Mouse (Mus musculus) bone marrow, adult 2 months (tissue): Measurements from ENCODE around the gene Gm49403. TPM values are rescaled to one million over a fixed set of nuclear protein-coding genes. Genes with fewer than 3 reads are reported as not detected.
A peak's percentile ranks its signal among the peaks of the same experiment; 100 is the strongest.
"Not testable (repeated sequence)": the region's sequence is repeated elsewhere in the genome, so short reads cannot be mapped to it uniquely, and the experiment has no call there.

Experiments used
- H3K27ac ChIP-seq: fragments of 200-500 bp; 2 replicates; pipeline ENCODE4 v1.5.1; 2012; ENCODE audit warnings: low read depth, mild to moderate bottlenecking, control low read depth, inconsistent platforms, low read length; ENCODE audit not compliant: control insufficient read depth, poor library complexity, insufficient read depth
- H3K4me1 ChIP-seq: fragments of 200-500 bp; 2 replicates; pipeline ENCODE4 v1.6.1; 2011; ENCODE audit warnings: low read length; ENCODE audit not compliant: control insufficient read depth, insufficient read depth
- H3K4me3 ChIP-seq: fragments of 200-500 bp; replicated peaks from 2 replicates; pipeline ENCODE3; 2011; ENCODE audit warnings: mild to moderate bottlenecking, low read depth, low read length, control low read depth; ENCODE audit not compliant: control insufficient read depth
- CTCF ChIP-seq: fragments of 200-500 bp; IDR thresholded peaks from 2 replicates; pipeline ENCODE4 v1.5.1; 2011; ENCODE audit warnings: low read length, control low read depth; ENCODE audit not compliant: control insufficient read depth, insufficient read depth
- POLR2A ChIP-seq: fragments of 200-500 bp; IDR thresholded peaks from 2 replicates; pipeline ENCODE4 v1.6.1; 2011; ENCODE audit warnings: low read depth, mild to moderate bottlenecking, control low read depth, low read length, borderline replicate concordance; ENCODE audit not compliant: control insufficient read depth
- WGBS: fragments of 180-500 bp; shearing (Covaris S2); methylation state at CpG from one replicate; pipeline ENCODE4 v1.1.7; 2018; 5-methylcytosine and 5-hydroxymethylcytosine counted together
- polyA plus RNA-seq: library from polyadenylated mRNA; stranded (reverse); fragments of >200 nt; gene quantifications from 2 replicates; pipeline ENCODE4 v1.2.4, GENCODE M21; 2011; ENCODE audit warnings: low replicate concordance; ENCODE audit not compliant: missing spikeins, insufficient read depth, insufficient read length

Gm49403 gene
- polyA plus RNA-seq, 1 experiment: not detected

DNA sequence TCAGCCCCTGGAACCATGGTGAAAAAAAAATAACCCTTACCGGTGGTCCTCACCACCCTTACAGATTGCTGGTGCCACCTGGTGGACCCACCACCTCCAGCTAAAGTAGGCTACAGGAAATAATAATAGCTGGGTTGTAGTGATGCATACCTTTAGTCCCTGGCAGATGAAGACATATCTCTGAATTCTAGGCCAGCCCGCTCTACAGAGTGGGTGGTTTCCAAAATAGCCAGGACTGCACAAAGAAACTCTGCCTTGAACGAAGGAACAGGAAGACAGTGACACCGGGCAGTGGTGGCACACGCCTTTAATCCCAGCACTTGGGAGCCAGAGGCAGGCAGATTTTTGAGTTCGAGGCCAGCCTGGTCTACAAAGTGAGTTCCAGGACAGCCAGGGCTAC is 19.5 kb upstream of the Gm49403 start:
- WGBS: 81% methylated on average over 6 of the region's 6 CpGs
- H3K4me1 ChIP-seq: no peaks in the 10 kb centered on the region
- TF ChIP-seq POLR2A: no peak
- no peak for TF ChIP-seq CTCF
- no peak overlapping the region for H3K27ac ChIP-seq
- H3K4me3 ChIP-seq: no peak overlapping the region

DNA sequence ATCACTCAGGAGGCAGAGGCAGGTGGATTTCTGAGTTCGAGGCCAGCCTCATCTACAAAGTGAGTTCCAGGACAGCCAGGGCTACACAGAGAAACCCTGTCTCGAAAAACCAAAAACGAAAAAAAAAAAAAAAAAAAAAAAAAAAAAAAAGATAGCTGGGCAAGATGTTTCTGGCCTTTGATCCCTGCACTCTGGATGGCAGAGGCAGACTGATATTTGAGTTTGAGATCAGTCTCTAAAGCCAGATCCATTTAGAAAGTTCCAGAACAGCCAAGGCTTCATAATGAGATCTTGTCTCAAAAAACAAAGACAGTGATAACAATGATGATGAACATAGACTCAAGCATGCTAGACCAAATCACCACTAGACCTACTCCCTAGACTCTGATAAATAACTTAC is 13.3 kb upstream of the Gm49403 start:
- WGBS: 67% methylated on average over 3 of the region's 3 CpGs
- H3K4me3 ChIP-seq, H3K4me1 ChIP-seq, H3K27ac ChIP-seq: not testable (repeated sequence)

DNA sequence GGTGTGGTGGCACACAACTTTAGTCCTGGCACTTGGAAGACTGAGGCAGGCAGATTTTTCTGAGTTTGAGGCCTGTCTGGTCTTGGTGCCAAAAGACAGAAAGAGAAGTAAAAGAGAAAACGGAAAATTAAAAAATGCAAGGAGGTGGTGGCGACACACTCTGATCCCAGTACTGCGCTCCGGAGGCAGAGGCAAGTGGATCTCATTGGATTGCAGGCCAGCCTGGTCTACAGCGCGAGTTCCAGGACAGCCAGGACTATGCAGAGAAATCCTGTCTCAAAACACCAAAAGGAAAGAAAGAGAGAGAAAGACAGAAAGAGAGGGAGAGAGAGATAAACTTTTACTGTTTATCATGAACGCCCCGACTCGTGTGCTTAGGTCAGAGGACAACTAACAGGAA is 12.9 kb upstream of the Gm49403 start:
- TF ChIP-seq CTCF: no peak
- TF ChIP-seq POLR2A: no peak
- peak overlapping the region; percentile 89 for H3K4me3 ChIP-seq
- H3K4me1 ChIP-seq: no peaks in the 10 kb centered on the region; the same call in 1 of the 2 replicates
- WGBS: 20% methylated on average over 9 of the region's 9 CpGs
- H3K27ac ChIP-seq: peak overlapping the region; percentile 42

DNA sequence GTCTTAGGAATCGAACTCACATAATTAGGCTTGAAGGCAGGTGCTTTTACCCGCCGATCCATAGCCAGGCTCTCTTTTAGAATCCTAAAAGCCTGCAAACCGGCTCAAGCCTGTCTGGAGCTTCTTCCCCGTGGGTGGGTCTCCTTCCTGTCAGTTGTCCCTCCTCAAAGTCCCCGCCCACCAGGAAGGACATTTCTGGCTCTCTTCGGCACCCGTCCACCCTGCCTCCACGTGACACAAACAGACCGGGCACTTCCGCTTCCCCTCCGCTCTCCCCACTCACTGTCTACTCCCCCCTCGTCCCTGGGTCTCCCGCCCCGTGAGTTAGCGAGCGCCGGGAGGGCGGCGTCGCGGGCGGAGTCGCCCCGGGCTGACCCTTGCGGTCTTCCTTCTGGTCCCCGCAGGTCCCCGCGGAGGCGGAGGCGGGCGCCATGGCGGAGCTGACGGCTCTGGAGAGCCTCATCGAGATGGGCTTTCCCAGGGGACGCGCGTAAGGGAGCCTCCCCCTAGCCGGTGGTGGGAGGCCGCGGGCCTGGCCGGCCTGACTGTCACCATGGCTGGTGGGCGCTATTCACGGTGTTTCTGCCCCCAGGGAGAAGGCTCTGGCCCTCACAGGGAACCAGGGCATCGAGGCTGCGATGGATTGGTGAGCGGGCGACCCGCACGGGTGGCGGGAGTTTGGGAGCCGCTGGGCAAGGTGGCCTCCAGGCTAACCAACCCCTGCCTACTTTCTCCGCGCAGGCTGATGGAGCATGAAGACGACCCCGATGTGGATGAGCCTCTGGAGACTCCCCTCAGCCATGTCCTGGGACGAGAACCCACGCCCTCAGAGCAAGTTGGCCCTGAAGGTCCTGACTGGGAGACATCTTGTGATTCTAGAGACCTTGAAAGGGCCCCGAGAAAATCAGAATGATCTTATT is 12.2 kb upstream of the Gm49403 start, which contains the start of gene Ubxn1:
Ubxn1 (plus strand) TSS at position 230 of the 920 bp plus-strand sequence.
- under 1% methylated on average over 59 of the region's 59 CpGs for WGBS
- H3K4me3 ChIP-seq: peak within 1 kb of the TSS; percentile 89
- H3K4me1 ChIP-seq: no peaks in the 10 kb centered on the region; the same call in 1 of the 2 replicates
- TF ChIP-seq POLR2A: peak; percentile 69
- no peak for TF ChIP-seq CTCF
- peak within 1 kb of the TSS; percentile 80 for H3K27ac ChIP-seq

DNA sequence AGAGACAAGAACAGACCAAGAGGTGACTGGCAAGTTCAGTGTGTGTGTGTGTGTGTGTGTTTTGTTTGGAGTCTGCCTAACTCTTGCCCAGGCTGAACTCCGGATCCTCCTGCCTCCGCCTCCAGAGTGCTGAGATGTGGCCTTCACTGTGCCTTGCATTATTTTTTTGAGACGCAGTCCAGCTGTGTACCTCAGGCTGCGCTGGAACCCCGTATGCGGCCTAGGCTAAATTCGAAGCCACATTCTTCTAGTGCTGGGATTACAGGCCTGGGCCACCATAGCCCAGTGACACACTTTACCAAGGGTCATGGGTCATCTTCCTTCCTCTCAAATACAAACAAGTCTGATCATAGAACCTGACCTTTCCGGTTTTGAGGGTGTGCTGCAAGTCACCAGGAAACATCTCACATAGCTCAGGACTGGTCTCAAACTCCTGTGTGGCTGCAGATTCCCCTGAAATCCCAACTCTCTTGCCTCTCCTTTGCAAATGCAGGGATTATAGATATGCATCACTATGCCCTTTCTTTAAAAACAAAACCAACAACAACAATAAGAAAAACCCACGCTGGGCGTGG is 11.4 kb upstream of the Gm49403 start:
- H3K27ac ChIP-seq: no peak overlapping the region
- TF ChIP-seq POLR2A: no peak
- no peak for TF ChIP-seq CTCF
- no peaks in the 10 kb centered on the region; the same call in 1 of the 2 replicates for H3K4me1 ChIP-seq
- 70% methylated on average over 10 of the region's 10 CpGs for WGBS
- peak overlapping the region; percentile 29 for H3K4me3 ChIP-seq

DNA sequence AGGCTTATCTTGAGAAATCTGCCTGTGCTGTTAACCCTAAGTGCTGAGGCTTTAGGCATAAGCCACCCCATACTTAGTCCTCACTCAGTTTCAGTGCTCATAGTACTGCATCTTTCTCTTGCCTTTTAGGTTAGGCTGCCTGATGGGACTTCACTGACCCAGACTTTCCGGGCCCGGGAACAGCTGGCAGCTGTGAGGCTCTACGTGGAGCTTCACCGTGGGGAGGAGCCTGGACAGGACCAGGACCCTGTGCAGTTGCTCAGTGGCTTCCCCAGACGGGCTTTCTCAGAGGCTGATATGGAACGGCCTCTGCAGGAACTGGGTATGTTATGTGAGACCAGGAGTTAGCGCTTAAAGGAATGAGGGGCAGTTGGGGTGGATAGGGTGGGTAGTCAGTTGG is 8.7 kb upstream of the Gm49403 start:
- 89% methylated on average over 7 of the region's 7 CpGs for WGBS
- no peak for TF ChIP-seq POLR2A
- no peak for TF ChIP-seq CTCF
- H3K27ac ChIP-seq: no peak overlapping the region
- no peak overlapping the region for H3K4me3 ChIP-seq
- no peaks in the 10 kb centered on the region; the same call in 1 of the 2 replicates for H3K4me1 ChIP-seq

DNA sequence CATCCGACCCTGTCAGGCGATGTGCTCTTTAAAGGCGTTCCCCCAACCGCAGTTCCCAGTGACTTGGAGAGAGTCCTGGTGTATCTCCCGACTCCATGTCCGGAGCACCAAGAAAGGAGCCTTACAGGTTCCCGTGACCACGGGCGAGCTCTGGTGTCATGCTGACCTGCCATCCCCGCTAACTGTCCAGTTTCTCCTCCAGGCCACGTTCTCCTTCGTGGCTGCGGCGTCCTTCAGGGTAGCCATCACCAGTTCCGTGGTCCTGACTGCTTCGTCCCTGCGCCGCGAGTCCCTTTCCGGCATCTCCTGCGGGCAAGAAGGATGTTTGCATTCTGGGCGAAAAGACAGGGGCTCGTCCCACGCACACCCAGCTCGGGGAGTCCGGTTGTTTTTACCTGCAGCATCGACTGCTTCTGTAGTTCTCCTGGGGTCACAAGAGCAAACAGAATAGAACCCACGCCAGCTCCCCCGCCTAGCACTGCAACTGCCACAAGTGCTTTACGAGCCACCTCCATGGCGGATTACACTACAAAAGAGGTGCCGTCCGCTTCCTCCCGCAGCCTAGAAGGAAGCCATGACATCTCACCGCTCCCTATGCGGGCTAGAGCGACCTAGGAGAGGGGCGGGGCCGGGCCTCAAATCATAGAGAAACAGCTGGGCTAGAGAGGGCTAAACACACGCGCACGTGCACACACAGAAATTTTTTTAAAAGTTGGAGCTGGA is 3.3 kb upstream of the Gm49403 start, which contains the start of gene Uqcc3:
Uqcc3 (minus strand) TSS at position 613 of the 723 bp plus-strand sequence.
- H3K4me3 ChIP-seq: peak within 1 kb of the TSS; percentile 92
- TF ChIP-seq POLR2A (peak; percentile 64), CTCF (no peak; the same call in 1 of the 2 replicates)
- peak within 1 kb of the TSS; percentile 79 for H3K27ac ChIP-seq
- under 1% methylated on average over 42 of the region's 42 CpGs for WGBS
- no peaks in the 10 kb centered on the region; the same call in 1 of the 2 replicates for H3K4me1 ChIP-seq

DNA sequence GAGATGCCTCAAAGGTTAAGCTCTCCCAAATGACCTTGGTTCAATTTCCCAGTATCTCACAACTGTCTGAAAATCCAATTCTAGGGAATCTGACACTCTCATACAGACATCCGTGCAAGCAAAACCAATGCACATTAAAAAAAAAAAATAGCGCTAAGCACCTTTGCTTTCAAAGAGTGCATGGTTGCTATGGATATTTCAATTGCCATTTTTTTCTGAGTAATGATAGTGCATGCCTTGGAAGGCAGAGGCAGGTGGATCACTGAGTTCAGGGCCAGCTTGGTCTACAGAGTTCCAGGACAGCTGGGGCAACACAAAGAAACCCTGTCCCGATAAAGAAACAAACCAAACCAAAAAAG is 2.7 kb upstream of the Gm49403 start:
- Histone ChIP-seq H3K27ac (no peak overlapping the region), H3K4me3 (peak overlapping the region; percentile 46), H3K4me1 (no peaks in the 10 kb centered on the region; the same call in 1 of the 2 replicates)
- WGBS: 3% methylated on average over 3 of the region's 3 CpGs
- TF ChIP-seq POLR2A: no peak
- TF ChIP-seq CTCF: no peak
